Mouse (Mus musculus) gastrocnemius, adult 18-20 months (tissue): Measurements from ENCODE around the gene Zfp518b. TPM values are rescaled to one million over a fixed set of nuclear protein-coding genes. Genes with fewer than 3 reads are reported as not detected.

ENCODE experiments used
- DNase-seq: peaks from one replicate; pipeline ENCODE4 v3.0.0; 2021; ENCODE audit warnings: low spot score
- total RNA-seq, 2 experiments: library from RNA; stranded (reverse); gene quantifications; 2 replicates each; pipeline ENCODE4 v1.2.3; 2021

Zfp518b gene
- total RNA-seq, 2 experiments from 2014 or later: 2.2 to 2.3 TPM

- DNase-seq: peak; percentile 14
These were observed 50.1 kb downstream of the Zfp518b start for GRCm38 (mm10) chr5:38634321-38635164.

- DNase-seq: peak; percentile 64
These were observed 51.9 kb downstream of the Zfp518b start for GRCm38 (mm10) chr5:38632463-38633449.

- no peak for DNase-seq
These were observed 56.6 kb downstream of the Zfp518b start for GRCm38 (mm10) chr5:38628023-38628422.

- no peak for DNase-seq
These were observed 57.7 kb downstream of the Zfp518b start for GRCm38 (mm10) chr5:38626883-38627282.

- peak; percentile 10 for DNase-seq
These were observed 63.8 kb downstream of the Zfp518b start for GRCm38 (mm10) chr5:38620783-38621182.

- DNase-seq: no peak
These were observed 65.7 kb downstream of the Zfp518b start for GRCm38 (mm10) chr5:38618908-38619307.

Other genes starting within 250 kb of the Zfp518b start
- under 1 TPM; 0.27 to 0.33 TPM for gene Slc2a9, start 181.7 kb downstream of the Zfp518b start, total RNA-seq
- 10 to 100 TPM; 38.3 to 70.3 TPM for gene Wdr1, start 121.6 kb downstream of the Zfp518b start, total RNA-seq
- not detected for gene Clnk, start 192.0 kb upstream of the Zfp518b start, total RNA-seq